Comparison of ENCODE assay signal across 7 mouse cellular contexts in genomic region chr14:52244041-52244689, GRCm38 (mm10). TPM values are rescaled to one million over a fixed set of nuclear protein-coding genes. Genes with fewer than 3 reads are reported as not detected.
DNase-seq lines count a peak whose midpoint lies in the region; ATAC-seq lines count a peak whose summit lies in the region.

No protein-coding gene starts in this region.

- H3K4me2 ChIP-seq in embryonic facial prominence, embryonic 12.5 days (replicated peaks), result peak overlapping the region; percentile 71
- H3K4me2 ChIP-seq in limb, embryonic 11.5 days (ENCODE audit: low read depth, severe bottlenecking), result peak overlapping the region; percentile 72
- peak overlapping the region; percentile 75 for H3K4me2 ChIP-seq in midbrain, embryonic 14.5 days (ENCODE audit: low read length)

- peak overlapping the region; percentile 80 for H3K9ac ChIP-seq in embryonic facial prominence, embryonic 12.5 days
- H3K9ac ChIP-seq in limb, embryonic 11.5 days (ENCODE audit: low read length), result peak overlapping the region; percentile 71
- peak overlapping the region; percentile 80 for H3K9ac ChIP-seq in midbrain, embryonic 14.5 days (replicated peaks; ENCODE audit: low read length)

- peak overlapping the region; percentile 78 for H3K4me3 ChIP-seq in embryonic facial prominence, embryonic 12.5 days
- H3K4me3 ChIP-seq in limb, embryonic 11.5 days (ENCODE audit: low read depth, low read length), result peak overlapping the region; percentile 79
- peak overlapping the region; percentile 73 for H3K4me3 ChIP-seq in midbrain, embryonic 14.5 days (replicated peaks; ENCODE audit: low read depth, low read length)

- peaks cover 5% of the 10 kb centered on the region; the same call in 1 of the 2 replicates for H3K4me1 ChIP-seq in embryonic facial prominence, embryonic 12.5 days
- H3K4me1 ChIP-seq in limb, embryonic 11.5 days (ENCODE audit: control insufficient read depth, insufficient read depth, low read length), result no peaks in the 10 kb centered on the region
- H3K4me1 ChIP-seq in midbrain, embryonic 14.5 days (ENCODE audit: control insufficient read depth, insufficient read depth, low read length), result peaks cover 4% of the 10 kb centered on the region; the same call in 1 of the 2 replicates

- H3K27me3 ChIP-seq in embryonic facial prominence, embryonic 12.5 days, result no peaks in the 10 kb centered on the region
- H3K27me3 ChIP-seq in limb, embryonic 11.5 days (ENCODE audit: control insufficient read depth, insufficient read depth, low read length), result no peaks in the 10 kb centered on the region
- H3K27me3 ChIP-seq in midbrain, embryonic 14.5 days (ENCODE audit: control insufficient read depth, insufficient read depth, low read length), result no peaks in the 10 kb centered on the region

- H3K36me3 ChIP-seq in embryonic facial prominence, embryonic 12.5 days, result peaks cover 5% of the 10 kb centered on the region; the same call in 1 of the 2 replicates
- no peaks in the 10 kb centered on the region for H3K36me3 ChIP-seq in limb, embryonic 11.5 days (ENCODE audit: control insufficient read depth, insufficient read depth, low read length)
- no peaks in the 10 kb centered on the region for H3K36me3 ChIP-seq in midbrain, embryonic 14.5 days (ENCODE audit: control insufficient read depth, insufficient read depth, low read length)

- H3K9me3 ChIP-seq in embryonic facial prominence, embryonic 12.5 days, result no peaks in the 10 kb centered on the region
- H3K9me3 ChIP-seq in limb, embryonic 11.5 days (ENCODE audit: control insufficient read depth, low read length), result no peaks in the 10 kb centered on the region
- no peaks in the 10 kb centered on the region for H3K9me3 ChIP-seq in midbrain, embryonic 14.5 days (ENCODE audit: control insufficient read depth, low read length)

- peak; percentile 97 for ATAC-seq in embryonic facial prominence, embryonic 12.5 days (ENCODE audit: insufficient number of reproducible peaks, insufficient read depth, low FRiP score, low TSS enrichment)
- peak; percentile 98 for ATAC-seq in limb, embryonic 11.5 days (ENCODE audit: insufficient number of reproducible peaks, low FRiP score, low TSS enrichment, low read depth)
- peak; percentile 99 for ATAC-seq in midbrain, embryonic 14.5 days (ENCODE audit: low FRiP score, low TSS enrichment)

- peak overlapping the region; percentile 73 for H3K27ac ChIP-seq in embryonic facial prominence, embryonic 12.5 days
- no peak overlapping the region for H3K27ac ChIP-seq in limb, embryonic 11.5 days (replicated peaks; ENCODE audit: low read depth, low read length)
- H3K27ac ChIP-seq in midbrain, embryonic 14.5 days (replicated peaks; ENCODE audit: low read depth, low read length), result peak overlapping the region; percentile 65

- DNase-seq in adrenal gland, postnatal 25 days, result peak; percentile 97
- peak; percentile 100 for DNase-seq in heart, adult 11 months
- DNase-seq in kidney, adult 18-20 months, result peak; percentile 99
- peak; percentile 99 for DNase-seq in limb, embryonic 11.5 days (ENCODE audit: low spot score)
- peak; percentile 99 for DNase-seq in midbrain, embryonic 14.5 days
- peak; percentile 97 to 99 for DNase-seq in spleen, adult 18-20 months

- under 1% methylated on average over 32 of the region's 32 CpGs for WGBS in embryonic facial prominence, embryonic 12.5 days
- WGBS in limb, embryonic 11.5 days, result under 1% methylated on average over 32 of the region's 32 CpGs
- WGBS in midbrain, embryonic 14.5 days, result under 1% methylated on average over 32 of the region's 32 CpGs

RNA-seq across cellular contexts. Expression of gene Chd8, which starts 13.4 kb away (rescaled TPM):
- 104 and 109 TPM in 2 replicates for total RNA-seq in adrenal gland, postnatal 25 days (2021)
- polyA plus RNA-seq in embryonic facial prominence, embryonic 12.5 days (2016; fragmentation: Nextera tagmentation; extraction: Ambion mirVana), result 56.5 and 56.7 TPM in 2 replicates
- polyA plus RNA-seq in limb, embryonic 11.5 days (2014; fragmentation: Nextera tagmentation; extraction: Ambion mirVana), result 55.4 and 58.6 TPM in 2 replicates
- 47.5 and 53.4 TPM in 2 replicates for polyA plus RNA-seq in midbrain, embryonic 14.5 days (2014; fragmentation: Nextera tagmentation; extraction: Ambion mirVana)

RNA-seq across cellular contexts. Expression of gene Tox4, which starts 34.8 kb away (rescaled TPM):
- 39.7 and 51.3 TPM in 2 replicates for total RNA-seq in adrenal gland, postnatal 25 days (2021)
- polyA plus RNA-seq in embryonic facial prominence, embryonic 12.5 days (2016; fragmentation: Nextera tagmentation; extraction: Ambion mirVana), result 47.4 and 50.2 TPM in 2 replicates
- 48.5 and 52.3 TPM in 2 replicates for polyA plus RNA-seq in limb, embryonic 11.5 days (2014; fragmentation: Nextera tagmentation; extraction: Ambion mirVana)
- polyA plus RNA-seq in midbrain, embryonic 14.5 days (2014; fragmentation: Nextera tagmentation; extraction: Ambion mirVana), result 52.6 and 56.1 TPM in 2 replicates

RNA-seq across cellular contexts. Expression of gene Rab2b, which starts 35.2 kb away (rescaled TPM):
- 35.7 and 37.8 TPM in 2 replicates for total RNA-seq in adrenal gland, postnatal 25 days (2021)
- polyA plus RNA-seq in embryonic facial prominence, embryonic 12.5 days (2016; fragmentation: Nextera tagmentation; extraction: Ambion mirVana), result 26.4 and 27.4 TPM in 2 replicates
- polyA plus RNA-seq in limb, embryonic 11.5 days (2014; fragmentation: Nextera tagmentation; extraction: Ambion mirVana), result 24.8 and 29.1 TPM in 2 replicates
- 60.4 and 65.7 TPM in 2 replicates for polyA plus RNA-seq in midbrain, embryonic 14.5 days (2014; fragmentation: Nextera tagmentation; extraction: Ambion mirVana)

RNA-seq across cellular contexts. Expression of gene Supt16, which starts 46.9 kb away (rescaled TPM):
- total RNA-seq in adrenal gland, postnatal 25 days (2021), result 60.0 and 61.3 TPM in 2 replicates
- polyA plus RNA-seq in embryonic facial prominence, embryonic 12.5 days (2016; fragmentation: Nextera tagmentation; extraction: Ambion mirVana), result 74.9 and 77.4 TPM in 2 replicates
- 82.9 and 90.9 TPM in 2 replicates for polyA plus RNA-seq in limb, embryonic 11.5 days (2014; fragmentation: Nextera tagmentation; extraction: Ambion mirVana)
- 58.7 and 74.9 TPM in 2 replicates for polyA plus RNA-seq in midbrain, embryonic 14.5 days (2014; fragmentation: Nextera tagmentation; extraction: Ambion mirVana)
